Mouse (Mus musculus): ENCODE measurements around the gene Ints6l. TPM values are rescaled to one million over a fixed set of nuclear protein-coding genes. Genes with fewer than 3 reads are reported as not detected.
A peak's percentile ranks its signal among the peaks of the same experiment; 100 is the strongest.

The Ints6l gene
- polyA plus RNA-seq, 1 experiment from 2014 or later: 29.9 TPM

DNA sequence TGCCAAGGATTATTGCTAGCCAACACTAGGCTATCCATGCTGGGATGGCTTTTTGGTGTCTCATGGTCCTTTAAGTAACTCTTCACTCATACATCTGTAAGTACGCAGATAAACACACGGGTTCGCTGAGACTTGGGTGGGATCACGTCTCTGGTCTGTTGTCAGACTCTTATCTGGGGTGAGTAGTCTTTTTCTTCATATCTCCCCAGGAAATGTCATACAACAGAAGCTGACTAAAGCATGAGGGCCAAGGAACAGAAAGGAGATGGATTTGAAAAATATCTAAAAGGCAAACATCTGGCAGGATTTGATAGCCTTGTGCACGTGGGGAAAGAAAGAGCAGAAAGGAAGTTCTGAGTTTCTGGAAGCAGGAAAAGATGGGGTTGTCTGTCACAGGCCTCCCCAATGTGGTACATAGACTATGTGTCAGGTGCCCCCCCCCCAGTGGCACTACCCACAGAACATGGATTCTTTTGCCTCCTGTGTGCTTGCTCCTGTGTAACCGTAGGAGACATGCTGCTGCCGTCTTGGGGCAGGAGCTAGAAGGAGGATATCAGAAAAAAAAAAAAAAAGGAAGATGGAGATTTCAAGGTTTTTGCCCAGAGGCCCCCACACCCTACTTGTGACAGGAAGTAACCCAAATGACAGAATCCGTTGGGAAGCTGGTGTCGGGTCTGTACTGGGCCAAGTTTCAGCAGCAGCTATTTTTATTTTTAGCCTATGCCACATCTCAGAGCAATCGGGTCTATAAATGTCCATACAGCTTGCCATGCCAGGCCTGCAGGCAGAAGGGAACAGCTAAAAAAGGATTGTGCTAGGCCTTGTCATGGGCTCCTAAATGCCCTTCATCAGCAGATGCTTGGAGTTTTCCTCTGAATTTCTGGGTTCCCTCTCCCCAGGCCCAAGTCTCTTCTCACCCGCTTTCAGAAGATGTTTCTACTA lies 7.9 kb upstream of the Ints6l start:
- no peaks in the 10 kb centered on the region for H3K4me1 ChIP-seq (ENCODE audit: insufficient read depth)
- H3K4me2 ChIP-seq: no peak overlapping the region
- H3K27me3 ChIP-seq (ENCODE audit: insufficient read depth, low read length): no peaks in the 10 kb centered on the region
- no peak for ATAC-seq (ENCODE audit: insufficient read depth)
- WGBS: 45% methylated on average over 11 of the region's 11 CpGs
- H3K9me3 ChIP-seq (ENCODE audit: low read depth, low read length): no peaks in the 10 kb centered on the region
- no peak overlapping the region for H3K9ac ChIP-seq
- no peak overlapping the region for H3K4me3 ChIP-seq (ENCODE audit: low read depth, low read length)
- DNase-seq: no peak
- no peak for TF ChIP-seq CTCF (IDR thresholded peaks at IDR 0.05; ENCODE audit: low read depth)
- H3K36me3 ChIP-seq (ENCODE audit: insufficient read depth): no peaks in the 10 kb centered on the region
- no peak overlapping the region for H3K27ac ChIP-seq (ENCODE audit: low read depth)

DNA sequence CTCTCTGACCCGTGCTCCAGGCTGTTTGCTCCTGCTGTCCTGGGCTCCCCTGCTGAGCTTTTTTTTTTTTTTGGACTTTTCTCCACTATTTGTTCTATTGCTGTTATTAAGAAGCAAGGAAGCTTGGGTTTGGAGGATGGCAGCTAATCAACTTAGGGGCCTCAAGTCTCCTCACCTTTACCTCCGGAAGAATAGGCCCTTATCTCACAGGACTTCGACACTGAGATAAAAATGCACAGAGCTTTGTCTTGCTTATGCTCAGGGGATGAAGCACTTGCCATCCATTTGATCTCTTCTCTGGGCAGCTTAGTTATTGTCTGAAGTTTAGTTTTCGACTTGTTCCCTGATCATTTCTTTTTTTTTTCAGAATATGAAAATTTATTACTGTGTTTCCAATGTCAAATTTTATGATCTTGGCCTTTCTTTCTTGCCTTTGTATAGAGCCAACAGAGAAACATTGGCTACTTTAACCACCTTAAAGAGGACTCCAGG lies 7.1 kb upstream of the Ints6l start, which contains the start of gene Gm2174:
Gene Gm2174, plus strand, starts transcription at position 442 of the 492 bp plus-strand sequence.
- H3K9me3 ChIP-seq (ENCODE audit: low read depth, low read length): no peaks in the 10 kb centered on the region
- no peaks in the 10 kb centered on the region for H3K4me1 ChIP-seq (ENCODE audit: insufficient read depth)
- H3K27me3 ChIP-seq (ENCODE audit: insufficient read depth, low read length): no peaks in the 10 kb centered on the region
- no peak within 1 kb of the TSS for H3K27ac ChIP-seq (ENCODE audit: low read depth)
- no peak for DNase-seq
- no peak for ATAC-seq (ENCODE audit: insufficient read depth)
- H3K36me3 ChIP-seq (ENCODE audit: insufficient read depth): no peaks in the 10 kb centered on the region
- no peak within 1 kb of the TSS for H3K4me3 ChIP-seq (ENCODE audit: low read depth, low read length)
- TF ChIP-seq CTCF (IDR thresholded peaks at IDR 0.05; ENCODE audit: low read depth): no peak
- H3K4me2 ChIP-seq: no peak within 1 kb of the TSS
- WGBS: 46% methylated on average over 4 of the region's 4 CpGs
- no peak within 1 kb of the TSS for H3K9ac ChIP-seq

DNA sequence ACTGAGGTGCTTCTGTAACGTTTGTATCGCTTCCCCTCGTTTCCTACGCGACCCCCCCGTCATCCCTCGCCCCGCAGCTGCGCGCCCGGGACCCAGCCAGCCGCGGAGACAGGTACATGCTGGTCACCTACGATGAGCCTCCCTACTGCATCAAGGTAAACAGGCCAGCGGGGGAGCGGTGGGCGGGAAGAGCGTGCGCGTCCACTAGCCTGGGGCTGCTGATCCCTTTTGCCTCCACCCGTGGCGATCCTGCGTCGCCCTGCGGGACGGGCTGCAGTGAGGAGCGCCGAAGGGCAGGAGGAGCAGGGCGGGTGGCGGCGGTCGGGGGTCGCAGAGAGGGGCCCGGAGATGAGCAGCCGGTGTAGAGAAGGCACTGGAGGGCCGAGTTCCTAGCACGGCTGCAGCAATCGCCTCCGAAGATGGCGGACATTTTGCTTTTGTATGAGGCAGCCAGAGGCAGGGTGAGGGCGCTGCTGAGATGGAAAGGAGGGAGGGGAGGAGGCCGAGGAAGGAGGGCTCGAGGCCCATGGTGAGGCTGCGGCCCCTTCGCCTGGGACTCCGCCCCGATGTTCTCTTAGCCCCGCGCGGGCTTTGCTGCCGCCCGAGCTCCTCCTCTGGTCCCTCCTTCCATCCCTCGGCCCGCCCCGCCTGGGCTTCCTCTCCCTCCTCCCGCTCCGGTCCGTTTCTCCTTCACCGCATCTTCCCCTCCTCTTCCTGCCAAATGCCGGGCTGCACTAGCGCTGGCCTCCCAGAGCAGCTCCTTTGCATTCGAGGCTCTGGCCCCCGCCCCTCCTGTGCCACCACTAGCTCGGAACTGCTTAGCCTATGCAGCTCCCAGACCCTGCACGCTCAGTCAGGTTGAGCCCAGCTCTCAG lies 952 bp downstream of the Ints6l start:
- TF ChIP-seq CTCF (IDR thresholded peaks at IDR 0.05; ENCODE audit: low read depth): peak; percentile 49
- H3K9ac ChIP-seq: peak overlapping the region; percentile 74
- H3K4me2 ChIP-seq: peak overlapping the region; percentile 61
- H3K27me3 ChIP-seq (ENCODE audit: insufficient read depth, low read length): no peaks in the 10 kb centered on the region
- no peaks in the 10 kb centered on the region for H3K9me3 ChIP-seq (ENCODE audit: low read depth, low read length)
- no peaks in the 10 kb centered on the region for H3K4me1 ChIP-seq (ENCODE audit: insufficient read depth)
- DNase-seq (peak; percentile 92), ATAC-seq (ENCODE audit: insufficient read depth) (peak; percentile 95)
- peak overlapping the region; percentile 59 for H3K4me3 ChIP-seq (ENCODE audit: low read depth, low read length)
- peak overlapping the region; percentile 90 for H3K27ac ChIP-seq (ENCODE audit: low read depth)
- no peaks in the 10 kb centered on the region for H3K36me3 ChIP-seq (ENCODE audit: insufficient read depth)
- WGBS: 14% methylated on average over 49 of the region's 65 CpGs

DNA sequence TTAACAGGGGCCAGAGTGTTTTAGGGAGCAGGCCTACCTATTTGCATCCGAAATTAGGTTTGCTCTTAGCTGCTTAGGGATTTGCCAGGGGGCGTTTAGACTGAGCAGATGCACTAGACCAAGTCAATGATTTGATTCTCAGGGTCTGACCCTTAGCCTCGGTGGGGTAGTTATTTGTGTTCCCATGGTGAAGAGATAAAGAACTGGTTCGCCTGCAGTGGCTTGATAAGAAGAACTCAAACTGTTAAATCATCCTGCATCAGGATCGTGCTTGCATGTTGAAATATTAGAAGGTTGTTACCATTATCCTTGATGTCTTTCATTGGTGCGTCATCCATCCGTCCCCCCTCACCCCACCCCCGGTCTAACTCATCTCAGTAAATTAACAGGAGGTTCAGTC lies 1.7 kb downstream of the Ints6l start:
- no peak for TF ChIP-seq CTCF (IDR thresholded peaks at IDR 0.05; ENCODE audit: low read depth)
- Histone ChIP-seq H3K9ac (peak overlapping the region; percentile 46), H3K27me3 (ENCODE audit: insufficient read depth, low read length) (no peaks in the 10 kb centered on the region), H3K4me1 (ENCODE audit: insufficient read depth) (no peaks in the 10 kb centered on the region), H3K27ac (ENCODE audit: low read depth) (peak overlapping the region; percentile 70; the same call in 1 of the 2 replicates), H3K4me2 (peak overlapping the region; percentile 58), H3K36me3 (ENCODE audit: insufficient read depth) (no peaks in the 10 kb centered on the region), H3K4me3 (ENCODE audit: low read depth, low read length) (peak overlapping the region; percentile 59), H3K9me3 (ENCODE audit: low read depth, low read length) (no peaks in the 10 kb centered on the region)
- ATAC-seq (ENCODE audit: insufficient read depth) (peak; percentile 1; the same call in 1 of the 2 replicates), DNase-seq (no peak)
- WGBS: 7% methylated on average over 8 of the region's 8 CpGs

DNA sequence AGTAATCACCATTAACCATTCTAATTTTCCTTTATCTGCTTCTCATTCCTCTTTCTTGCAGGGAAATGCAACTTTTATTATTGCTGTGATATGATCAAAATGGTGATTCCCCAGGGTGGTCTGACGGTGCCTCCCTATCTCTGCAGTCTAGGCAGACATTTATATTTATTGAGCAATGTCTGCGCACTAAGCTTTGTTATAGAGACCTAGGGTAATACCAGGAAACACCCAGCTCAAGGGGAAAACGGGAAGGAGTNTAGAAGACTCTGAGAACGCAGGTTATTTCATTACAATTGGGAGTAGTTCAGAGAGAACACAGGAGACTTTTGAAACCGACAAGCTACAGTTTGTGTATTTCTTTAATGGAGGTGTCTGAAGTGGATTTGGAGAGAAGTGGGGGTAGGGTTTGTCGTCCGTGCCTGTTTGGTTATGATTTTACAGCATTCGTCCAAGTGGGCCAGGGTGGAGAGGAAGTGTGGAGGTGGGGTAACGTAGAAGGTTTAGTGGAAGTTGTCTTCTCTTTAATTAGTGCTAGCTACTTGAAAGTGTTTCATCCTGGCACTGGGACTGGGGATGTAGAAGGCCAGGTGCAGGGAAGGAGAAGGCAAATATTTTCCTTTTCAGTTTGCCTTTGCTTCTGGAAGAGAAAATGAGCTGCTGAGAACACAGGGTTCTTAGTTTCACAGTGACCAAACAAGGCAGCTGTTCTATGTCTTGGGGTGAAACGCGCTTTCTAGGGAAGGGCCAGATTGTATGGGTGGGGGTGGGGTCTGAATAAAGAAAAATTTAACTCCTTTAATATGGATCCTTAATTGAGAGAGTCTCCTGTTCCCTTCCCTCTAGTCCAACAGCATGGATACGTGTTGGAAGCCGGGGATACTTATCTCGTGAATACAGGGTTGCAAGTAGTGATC lies 7.6 kb downstream of the Ints6l start:
- Histone ChIP-seq H3K9ac (no peak overlapping the region), H3K27me3 (ENCODE audit: insufficient read depth, low read length) (no peaks in the 10 kb centered on the region), H3K36me3 (ENCODE audit: insufficient read depth) (no peaks in the 10 kb centered on the region), H3K4me2 (peak overlapping the region; percentile 35), H3K4me1 (ENCODE audit: insufficient read depth) (peaks cover 3% of the 10 kb centered on the region; the same call in 1 of the 2 replicates), H3K27ac (ENCODE audit: low read depth) (peak overlapping the region; percentile 75; the same call in 1 of the 2 replicates), H3K4me3 (ENCODE audit: low read depth, low read length) (no peak overlapping the region), H3K9me3 (ENCODE audit: low read depth, low read length) (no peaks in the 10 kb centered on the region)
- DNase-seq: peak; percentile 38
- no peak for TF ChIP-seq CTCF (IDR thresholded peaks at IDR 0.05; ENCODE audit: low read depth)
- 32% methylated on average over 14 of the region's 14 CpGs for WGBS
- ATAC-seq (ENCODE audit: insufficient read depth): peak; percentile 65; the same call in 1 of the 2 replicates

DNA sequence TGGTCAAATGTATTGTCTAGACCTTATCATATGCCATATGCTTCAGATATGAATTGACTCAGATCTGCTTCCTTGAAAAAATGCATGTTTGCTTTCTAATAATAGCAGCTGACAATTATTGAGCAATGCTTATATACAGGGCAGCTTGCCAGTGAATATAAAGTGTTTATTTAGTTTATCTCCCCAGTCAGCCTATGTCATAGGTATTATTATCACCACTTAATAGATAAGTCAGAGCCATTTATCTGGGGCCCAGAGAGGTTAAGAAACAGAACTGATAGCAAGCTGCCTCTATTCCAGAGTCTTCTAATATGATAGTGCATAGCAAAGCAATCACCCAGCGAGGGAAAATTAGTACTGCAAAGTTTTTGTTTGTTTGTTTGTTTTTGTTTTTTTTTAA lies 10.2 kb downstream of the Ints6l start:
- 47% methylated on average over 1 of the region's 1 CpGs for WGBS
- Histone ChIP-seq H3K4me2 (no peak overlapping the region), H3K27ac (ENCODE audit: low read depth) (no peak overlapping the region), H3K4me3 (ENCODE audit: low read depth, low read length) (no peak overlapping the region), H3K4me1 (ENCODE audit: insufficient read depth) (peaks cover 3% of the 10 kb centered on the region; the same call in 1 of the 2 replicates), H3K9ac (no peak overlapping the region), H3K9me3 (ENCODE audit: low read depth, low read length) (no peaks in the 10 kb centered on the region), H3K27me3 (ENCODE audit: insufficient read depth, low read length) (no peaks in the 10 kb centered on the region), H3K36me3 (ENCODE audit: insufficient read depth) (no peaks in the 10 kb centered on the region)
- ATAC-seq (ENCODE audit: insufficient read depth) (no peak), DNase-seq (peak; percentile 57)
- TF ChIP-seq CTCF (IDR thresholded peaks at IDR 0.05; ENCODE audit: low read depth): no peak

Measured in lung, embryonic 14.5 days (tissue).